Mouse (Mus musculus): Measurements from ENCODE around the gene Gm14862. TPM values are rescaled to one million over a fixed set of nuclear protein-coding genes. Genes with fewer than 3 reads are reported as not detected.
A peak's percentile ranks its signal among the peaks of the same experiment; 100 is the strongest.

The Gm14862 gene
- polyA plus RNA-seq, 1 experiment: not detected

DNA sequence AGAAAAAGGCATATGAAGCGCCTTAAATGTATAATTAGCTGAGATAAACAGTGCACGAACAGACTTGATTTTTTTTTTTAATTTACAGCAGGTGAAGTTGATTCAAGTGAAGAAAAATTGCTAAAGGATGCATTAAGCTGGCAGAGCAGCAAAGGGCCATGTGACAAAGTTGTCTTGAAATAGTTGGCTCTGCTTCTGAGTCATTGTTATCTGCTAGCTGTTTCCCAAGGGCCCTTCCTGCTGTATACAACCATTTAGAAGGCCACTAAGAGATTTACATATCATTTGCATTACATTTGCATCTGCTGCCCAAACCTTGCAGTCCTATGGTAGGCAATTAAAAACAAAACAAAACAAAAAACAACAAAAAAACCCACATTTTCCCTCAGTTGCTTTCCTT, 54.7 kb downstream of the Gm14862 start:
- 76% methylated on average over 2 of the region's 2 CpGs for WGBS

More for the DNA sequence above, 54.7 kb downstream of the Gm14862 start:
- TF ChIP-seq CTCF (conservative IDR thresholded peaks at IDR 0.05; ENCODE audit: insufficient read depth, insufficient read length, low read depth, low read length) (no peak), POLR2A (IDR thresholded peaks at IDR 0.05; ENCODE audit: low read depth, low read length) (no peak)
- Histone ChIP-seq H3K4me3 (ENCODE audit: insufficient read depth, low read depth, low read length) (no peak overlapping the region), H3K4me1 (ENCODE audit: control insufficient read depth, insufficient read depth, low read length) (0 out of 2 replicates have a peak, but pooled peaks cover 3% of the 10 kb centered on the region), H3K36me3 (ENCODE audit: control insufficient read depth, insufficient read depth, low read length) (no peaks in the 10 kb centered on the region), H3K27ac (ENCODE audit: insufficient read depth, low read depth, low read length) (peak overlapping the region; percentile 64), H3K27me3 (replicated peaks; ENCODE audit: control insufficient read depth, insufficient read depth, low read length) (no peaks in the 10 kb centered on the region)
- DNase-seq: peak; percentile 5

Other genes starting within 250 kb of the Gm14862 start
- gene Fthl17e, start 223.4 kb downstream of the Gm14862 start, polyA plus RNA-seq (2012; rRNA removed): not detected in 2 replicates
- gene Fthl17f, start 193.9 kb downstream of the Gm14862 start, polyA plus RNA-seq (2012; rRNA removed): not detected in 2 replicates
- not detected in 2 replicates for gene 4930402K13Rik, start 152.3 kb downstream of the Gm14862 start, polyA plus RNA-seq (2012; rRNA removed)
- 0.50 and 0.72 TPM in 2 replicates for gene Lancl3, start 57.0 kb downstream of the Gm14862 start, polyA plus RNA-seq (2012; rRNA removed)
- 0.28 and 0.37 TPM in 2 replicates for gene Xk, start 15.9 kb upstream of the Gm14862 start, polyA plus RNA-seq (2012; rRNA removed)
- not detected in 2 replicates for gene H2al1m, start 26.9 kb upstream of the Gm14862 start, polyA plus RNA-seq (2012; rRNA removed)
- gene H2al1k, start 93.7 kb upstream of the Gm14862 start, polyA plus RNA-seq (2012; rRNA removed): not detected in 2 replicates
- 1.5 and 2.4 TPM in 2 replicates for gene Cybb, start 230.9 kb upstream of the Gm14862 start, polyA plus RNA-seq (2012; rRNA removed)